Mouse (Mus musculus) adrenal gland, postnatal 4 days (tissue): Measurements from ENCODE around the gene Dnm3. TPM values are rescaled to one million over a fixed set of nuclear protein-coding genes. Genes with fewer than 3 reads are reported as not detected.
"Not testable (repeated sequence)": the region's sequence is repeated elsewhere in the genome, so short reads cannot be mapped to it uniquely, and the experiment has no call there.

Source experiments
- DNase-seq, 2 experiments: peaks; one replicate each; pipeline ENCODE4 v3.0.0; 2021 to 2022; ENCODE audit warnings: low spot score in 2 of 2, mixed read lengths in 2 of 2
- total RNA-seq, 2 experiments: library from RNA; stranded (reverse); gene quantifications; 2 replicates each; pipeline ENCODE4 v1.2.3; 2021

Dnm3 gene
- total RNA-seq, 2 experiments from 2014 or later, result 14.1 to 15.6 TPM

DNA sequence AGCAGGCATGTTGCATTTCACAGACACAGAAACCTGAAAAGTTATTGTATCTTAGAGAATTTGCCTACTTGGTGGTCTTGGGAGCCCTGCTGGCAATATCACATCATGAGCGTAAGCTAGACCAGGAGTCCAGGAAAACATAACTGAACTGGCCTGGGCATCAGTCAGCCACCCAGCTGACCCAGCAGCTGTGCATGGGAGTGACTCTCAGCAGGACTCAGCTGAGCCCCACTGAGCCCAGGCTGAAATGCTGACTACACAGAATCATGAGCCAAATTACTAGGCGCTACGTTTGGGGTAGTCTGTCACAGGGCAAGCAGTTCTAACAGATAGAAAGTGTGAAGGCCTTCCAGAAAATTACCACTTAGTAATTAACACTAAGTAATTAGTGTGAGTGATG is 41.2 kb downstream of the Dnm3 start:
- DNase-seq, result no peak

DNA sequence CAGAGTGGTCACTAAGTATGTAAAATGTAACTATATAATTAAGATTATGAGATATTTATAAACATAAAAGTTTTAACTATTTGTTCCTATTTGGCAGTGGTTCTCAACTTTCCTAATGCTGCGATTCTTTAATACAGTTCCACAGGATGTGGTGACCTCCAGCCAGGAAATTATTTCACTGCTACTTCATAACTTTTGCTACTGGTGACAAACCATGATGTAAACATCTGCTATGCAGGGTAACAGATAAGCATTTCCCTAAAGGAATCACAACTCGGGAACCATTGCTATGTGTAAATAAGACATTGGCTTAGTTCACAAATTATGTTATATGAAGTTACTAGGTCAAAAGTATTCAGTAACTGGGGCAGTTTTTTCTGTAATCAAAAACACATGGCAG is 48.9 kb downstream of the Dnm3 start:
- no peak for DNase-seq

DNA sequence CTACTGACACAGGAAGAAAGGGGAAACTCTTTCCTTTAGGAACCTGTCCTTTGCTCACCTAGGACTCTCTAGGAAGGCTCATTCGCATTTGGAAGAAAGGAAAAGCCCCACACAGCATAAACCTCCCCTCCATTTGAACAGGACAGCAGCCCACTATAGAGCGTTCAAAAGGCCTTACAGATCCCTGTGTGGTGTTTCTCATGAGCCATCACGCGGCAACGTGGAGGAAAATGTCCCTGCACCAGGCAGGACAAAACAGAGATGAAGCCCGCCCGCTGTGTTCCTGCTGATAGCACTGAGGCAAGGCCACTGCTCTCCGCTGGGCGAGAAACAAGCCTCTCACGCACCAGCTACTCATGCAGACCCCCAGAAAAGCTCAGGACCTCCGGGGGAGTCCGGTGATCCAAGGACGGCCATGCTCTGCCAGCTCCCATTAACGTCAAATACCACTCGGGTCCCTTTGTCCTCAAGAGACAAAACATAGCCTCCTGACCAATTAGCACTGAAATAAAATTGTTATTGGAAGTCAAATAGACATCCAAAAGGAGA is 51.8 kb downstream of the Dnm3 start:
- no peak for DNase-seq

DNA sequence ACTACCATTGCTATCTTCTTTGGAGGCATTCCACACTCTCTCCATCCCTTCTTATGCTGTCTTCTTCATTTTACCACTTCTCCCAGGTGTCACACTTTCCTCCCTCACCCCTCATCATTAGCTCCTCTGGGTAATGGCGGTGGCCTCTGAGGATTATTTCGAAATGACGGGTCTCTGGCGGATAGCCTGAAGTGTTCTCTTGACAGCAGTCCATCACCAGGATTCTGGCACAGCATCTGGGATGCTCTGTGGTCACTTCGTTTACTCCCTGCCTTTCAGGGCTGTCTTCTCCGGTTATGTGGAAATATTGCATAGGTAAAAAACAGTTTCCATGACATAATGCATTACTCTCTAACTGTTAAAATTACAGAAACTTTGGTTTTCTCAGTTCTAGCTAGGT is 55.0 kb downstream of the Dnm3 start:
- DNase-seq, result no peak

DNA sequence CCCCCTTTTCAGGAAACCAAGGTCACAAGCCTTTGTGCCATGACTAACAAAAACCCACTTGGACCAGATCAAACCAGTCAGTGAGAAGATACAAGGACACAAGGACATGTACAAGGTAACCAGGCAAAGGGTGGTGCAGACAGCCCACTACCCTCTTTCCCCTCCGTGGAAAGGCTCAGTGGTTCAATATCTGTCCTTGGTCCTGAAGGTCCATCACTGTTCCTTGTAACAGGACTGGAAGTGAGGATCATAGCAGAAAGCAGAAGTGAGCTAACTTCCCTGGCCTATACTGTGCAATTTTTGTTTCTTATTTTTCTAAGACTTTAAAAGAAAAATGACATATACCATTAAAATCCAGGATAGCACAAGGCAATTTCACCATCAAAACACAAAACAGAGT is 64.0 kb downstream of the Dnm3 start:
- no peak for DNase-seq

DNA sequence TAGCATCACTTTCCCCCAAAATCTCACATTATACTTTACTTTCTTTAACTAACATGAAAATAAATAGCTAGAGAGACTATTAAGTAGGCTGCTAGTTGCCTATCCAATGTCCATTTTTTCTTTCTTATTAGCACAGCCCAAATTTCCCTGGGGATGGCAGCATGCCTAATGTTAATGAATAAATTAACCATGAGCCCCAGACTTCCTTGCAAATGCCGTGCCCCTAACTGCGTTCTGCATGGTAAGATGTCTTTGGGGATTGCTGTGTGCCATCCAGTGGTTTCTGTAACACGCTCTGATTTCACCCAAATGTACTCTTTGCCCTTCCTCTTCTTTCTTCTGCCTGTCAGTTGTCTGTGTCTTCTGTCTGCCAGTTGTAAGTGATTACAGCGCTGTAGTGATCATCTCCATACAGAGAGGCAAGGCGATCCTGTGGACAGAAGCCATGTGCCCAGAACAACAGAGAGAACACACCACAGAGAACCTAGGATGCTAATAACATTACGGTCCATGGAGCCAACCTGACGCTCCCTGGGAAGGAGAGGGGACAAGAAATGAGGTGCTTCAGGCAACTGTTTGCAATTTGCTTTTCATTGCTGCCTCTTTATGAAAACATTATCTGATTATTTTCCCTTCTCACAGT is 64.9 kb downstream of the Dnm3 start:
- DNase-seq, result no peak

DNA sequence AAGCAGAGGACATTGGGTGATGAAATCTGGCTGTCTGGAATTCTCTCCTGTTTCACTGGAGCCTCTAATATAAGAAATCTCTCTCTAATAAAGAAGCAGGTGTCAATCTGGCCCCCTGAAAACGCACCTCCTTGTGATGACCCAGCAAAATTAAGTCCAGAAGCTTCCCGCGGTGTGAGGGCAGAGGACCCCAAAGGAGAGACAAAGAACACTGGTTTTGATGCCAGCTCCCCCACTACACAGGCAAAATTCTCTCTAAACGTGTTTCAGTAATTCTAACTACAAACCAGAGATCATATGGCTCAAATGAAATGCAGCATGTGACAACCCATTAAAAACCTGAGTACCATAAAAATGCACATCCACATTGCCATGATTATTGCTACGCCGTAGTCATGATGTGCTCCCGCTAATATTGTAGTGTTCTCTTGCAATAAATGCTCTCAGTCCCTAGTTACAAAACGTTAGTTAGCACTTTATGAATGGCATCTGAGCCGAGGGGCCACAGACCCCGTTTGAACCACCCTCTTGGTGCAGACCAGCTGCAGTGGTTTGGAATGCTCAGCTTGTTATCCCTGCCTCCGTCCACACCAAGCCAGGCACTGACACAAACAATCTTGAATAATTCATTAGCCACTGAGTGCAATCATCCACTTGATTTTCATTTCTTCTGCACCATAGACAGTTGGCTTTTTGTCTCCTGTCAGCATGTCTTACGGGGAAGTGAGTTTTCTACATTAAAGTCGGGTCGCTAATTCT is 67.4 kb downstream of the Dnm3 start:
- no peak for DNase-seq

DNA sequence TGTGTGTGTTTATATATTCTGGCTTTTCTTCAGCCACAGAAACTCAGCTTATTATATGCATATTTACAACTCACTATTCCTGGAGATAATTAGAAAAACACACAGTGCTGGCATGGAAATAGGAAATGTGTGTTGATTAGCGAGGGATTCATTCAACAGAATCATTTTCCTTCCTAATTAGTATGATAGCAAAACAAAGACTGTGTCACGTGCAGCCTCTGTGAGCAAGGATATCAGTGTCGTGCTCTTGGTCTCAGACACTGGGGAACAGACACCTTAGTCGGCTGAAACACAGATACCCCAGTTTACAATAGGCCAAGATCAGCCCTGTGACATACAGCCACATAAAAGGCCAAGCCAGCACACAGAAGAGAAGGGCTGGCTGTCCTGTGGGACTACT is 83.3 kb downstream of the Dnm3 start:
- no peak for DNase-seq

DNA sequence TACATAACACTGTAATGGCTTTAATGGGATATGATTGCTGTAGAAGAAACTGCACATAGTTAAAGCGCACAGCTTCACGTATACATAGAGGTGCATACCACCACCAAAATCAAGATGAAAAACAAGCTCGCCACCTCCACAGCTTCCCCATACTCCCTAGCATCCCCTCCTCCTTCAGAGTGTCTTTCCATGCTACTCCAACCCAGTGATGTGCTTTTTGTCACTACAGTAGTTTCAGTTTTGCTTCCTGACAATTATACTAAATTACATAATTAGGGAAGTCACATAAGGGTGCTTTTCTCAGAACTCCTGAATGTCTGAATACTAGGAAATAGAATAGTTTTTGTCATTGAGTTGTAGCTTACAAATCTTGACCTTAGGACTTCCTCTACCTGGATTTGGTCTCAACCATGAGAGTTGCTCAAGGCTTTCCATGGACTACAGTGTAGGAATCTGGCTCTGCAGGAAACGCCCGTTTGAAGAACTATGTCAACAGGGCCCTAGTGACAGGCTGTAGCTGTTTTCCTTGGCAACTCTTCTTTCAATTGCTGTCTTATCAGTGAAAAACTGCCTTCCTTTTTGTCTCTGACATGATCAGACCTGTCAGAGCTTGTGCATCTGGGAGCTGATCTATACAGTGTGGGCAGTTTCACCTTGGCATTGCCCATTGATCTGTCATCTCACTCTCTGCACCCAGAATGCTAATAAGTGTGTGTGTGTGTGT is 89.2 kb downstream of the Dnm3 start:
- no peak for DNase-seq

DNA sequence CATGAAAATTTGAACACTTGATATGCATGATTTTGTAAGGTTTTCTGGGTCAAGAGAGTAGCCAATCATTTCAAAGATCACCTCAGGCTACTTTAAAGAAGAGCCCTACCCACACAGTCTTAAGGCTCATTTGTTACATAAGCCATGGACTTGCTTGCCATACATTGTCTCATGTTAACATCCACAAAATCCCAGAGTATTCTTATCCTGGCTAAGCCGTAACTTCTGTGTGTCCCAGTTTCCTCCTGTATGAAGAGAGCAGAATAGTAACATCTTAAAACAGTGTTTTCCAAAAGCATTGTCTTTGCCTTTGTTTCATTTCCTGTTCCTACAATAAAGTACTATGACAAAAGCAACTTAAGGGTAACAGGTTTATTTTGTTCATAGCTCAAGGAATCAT is 104.8 kb downstream of the Dnm3 start:
- DNase-seq, result not testable (repeated sequence)

DNA sequence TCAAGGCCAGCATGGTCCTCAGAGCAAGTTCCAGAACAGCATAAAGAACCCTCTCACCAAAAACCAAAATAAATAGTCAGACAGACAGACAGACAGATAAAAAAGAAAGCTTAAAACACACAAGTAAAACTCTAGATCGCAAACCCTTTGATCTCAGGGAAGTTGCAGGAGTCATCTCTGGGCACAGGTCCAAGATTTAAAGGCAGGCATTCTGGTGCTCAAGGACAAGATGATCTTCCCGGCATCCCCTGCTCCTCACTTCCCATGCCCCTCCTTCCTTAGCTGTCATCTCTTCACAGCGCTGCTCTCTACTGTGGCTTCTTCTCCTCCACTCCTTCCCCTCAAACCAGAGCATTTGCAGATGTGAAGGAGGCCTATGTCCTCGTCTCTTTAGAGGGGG is 108.1 kb downstream of the Dnm3 start:
- peak in 1 of 2 experiments; percentile 14 for DNase-seq

DNA sequence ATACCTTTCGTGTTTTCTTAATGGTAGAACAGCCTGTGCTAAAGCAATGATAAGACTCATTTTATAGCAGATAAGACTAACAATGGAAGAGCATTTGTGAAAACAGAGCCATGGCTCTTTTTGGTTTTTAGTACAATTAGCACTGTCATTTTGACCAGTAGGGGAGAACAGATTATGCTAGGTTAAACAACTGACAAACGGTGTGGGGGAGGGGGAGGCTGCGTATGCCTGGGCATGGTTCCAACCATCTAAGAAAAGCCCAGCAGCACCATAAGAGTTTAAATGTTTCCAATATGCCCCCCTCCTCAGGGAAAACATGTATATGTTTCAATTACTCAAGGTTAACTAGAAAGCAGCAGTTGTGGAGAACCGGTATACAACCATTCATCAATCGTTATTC is 115.9 kb downstream of the Dnm3 start:
- no peak for DNase-seq

DNA sequence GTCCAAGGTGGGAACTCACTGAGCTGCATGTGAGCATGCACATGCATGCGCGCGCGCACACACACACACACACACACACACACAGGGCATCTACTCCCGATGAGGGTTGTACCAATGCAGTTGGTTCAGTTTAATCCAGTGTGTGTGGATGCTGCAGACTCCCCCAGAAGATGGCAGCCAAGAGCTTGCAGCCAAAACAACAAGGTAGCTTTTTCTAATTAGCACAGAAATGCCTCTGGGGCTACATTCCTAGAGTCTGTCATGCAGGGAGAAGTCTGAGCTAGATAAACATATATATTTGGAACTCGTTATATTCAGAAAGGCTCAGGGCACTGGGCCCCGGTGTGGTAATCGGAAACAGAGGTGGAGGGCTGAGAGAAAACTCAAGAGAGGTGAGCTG is 118.6 kb downstream of the Dnm3 start:
- peak in 1 of 2 experiments; percentile 13 for DNase-seq

DNA sequence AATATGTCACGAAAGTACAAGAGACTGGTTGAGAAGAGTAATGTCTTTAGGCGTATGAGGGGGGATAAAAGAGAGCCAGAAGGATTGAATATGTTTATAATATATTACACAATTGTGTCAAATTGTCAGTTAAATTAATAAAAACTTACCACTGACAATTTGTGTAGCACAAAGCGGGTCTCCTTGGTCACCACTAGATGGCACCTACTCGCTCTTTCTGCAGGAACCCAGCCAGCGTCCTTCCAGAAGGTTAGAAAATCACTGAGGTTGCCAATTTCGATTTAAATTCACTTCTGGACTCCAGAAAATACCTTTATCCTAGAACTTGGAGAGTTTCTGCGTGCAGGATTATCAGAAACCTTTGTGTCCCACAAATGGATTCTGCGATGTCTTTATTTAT is 119.8 kb downstream of the Dnm3 start:
- no peak for DNase-seq

DNA sequence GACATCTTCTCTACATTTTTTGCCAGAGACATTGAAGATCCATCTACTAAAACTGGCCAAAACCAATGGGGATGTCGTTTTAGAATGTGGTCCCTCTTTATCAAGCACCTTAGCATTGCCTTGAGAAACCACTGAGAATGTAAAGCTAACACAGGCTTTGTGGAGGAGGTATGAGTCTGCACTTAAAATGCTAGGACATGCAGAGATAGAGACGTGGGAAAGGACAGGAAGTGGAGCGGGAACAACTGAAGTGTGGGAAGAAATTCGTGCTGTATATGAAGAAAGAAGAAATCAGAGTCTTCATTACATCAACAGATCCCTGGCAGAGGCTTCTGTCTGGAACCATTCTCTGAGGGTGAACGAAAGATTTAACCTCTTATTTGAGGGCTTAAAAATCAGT is 121.4 kb downstream of the Dnm3 start:
- DNase-seq, result no peak

DNA sequence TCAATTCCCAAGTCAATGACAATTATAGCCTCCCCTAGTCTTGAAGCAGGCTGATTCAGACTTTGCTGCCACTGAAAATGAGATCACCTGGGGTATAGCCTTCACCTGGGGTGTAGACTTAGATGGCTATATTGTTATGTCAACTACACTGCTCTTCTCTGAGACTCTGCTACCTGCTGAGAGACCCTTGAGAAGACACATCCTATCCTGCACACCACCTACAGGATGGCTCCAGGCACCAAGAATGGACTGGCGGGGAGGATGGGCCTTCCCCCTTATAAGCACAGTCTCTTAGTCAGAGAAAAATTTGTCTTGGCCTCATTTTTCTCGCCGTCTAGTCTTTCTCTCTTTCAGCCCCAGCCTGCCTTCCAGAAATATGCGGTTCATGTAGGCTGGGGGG is 123.1 kb downstream of the Dnm3 start:
- no peak for DNase-seq

DNA sequence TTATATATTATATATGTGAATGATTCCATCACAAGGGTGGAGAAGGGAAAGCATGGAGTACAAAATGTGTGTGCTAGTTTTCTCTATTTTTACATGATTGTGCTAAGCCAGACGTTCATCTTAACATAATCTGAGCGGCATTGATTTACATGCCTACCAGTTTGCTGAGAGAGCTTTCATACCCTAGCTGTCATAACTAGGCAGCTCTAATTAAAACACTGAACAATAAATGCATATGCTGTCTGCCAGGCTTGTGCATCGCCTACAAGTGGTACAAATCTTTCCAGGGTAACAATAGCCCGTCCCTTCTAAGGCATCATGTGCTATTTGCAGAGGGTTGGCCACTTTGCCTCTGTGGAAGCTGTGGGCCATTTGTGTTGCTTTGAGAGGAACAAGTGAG is 124.0 kb downstream of the Dnm3 start:
- no peak for DNase-seq

DNA sequence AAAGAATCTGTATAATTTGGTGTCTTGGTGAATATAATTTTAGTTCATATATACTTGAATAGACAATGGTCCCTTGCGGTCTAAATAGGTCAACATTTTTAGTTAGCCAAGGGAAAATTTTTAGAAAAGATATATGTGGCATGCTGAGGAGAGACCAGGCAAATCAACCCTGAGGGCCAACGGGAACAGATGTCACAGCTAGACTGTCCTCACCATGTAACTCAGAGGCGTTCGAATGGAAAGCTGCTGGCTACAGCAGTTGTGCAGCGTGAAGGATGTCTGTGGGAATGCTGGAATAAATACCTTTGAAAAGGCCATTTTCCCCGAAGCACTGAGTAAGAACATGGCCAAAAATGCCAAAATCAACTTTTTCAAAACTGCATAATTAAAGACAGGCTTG is 128.5 kb downstream of the Dnm3 start:
- no peak for DNase-seq

DNA sequence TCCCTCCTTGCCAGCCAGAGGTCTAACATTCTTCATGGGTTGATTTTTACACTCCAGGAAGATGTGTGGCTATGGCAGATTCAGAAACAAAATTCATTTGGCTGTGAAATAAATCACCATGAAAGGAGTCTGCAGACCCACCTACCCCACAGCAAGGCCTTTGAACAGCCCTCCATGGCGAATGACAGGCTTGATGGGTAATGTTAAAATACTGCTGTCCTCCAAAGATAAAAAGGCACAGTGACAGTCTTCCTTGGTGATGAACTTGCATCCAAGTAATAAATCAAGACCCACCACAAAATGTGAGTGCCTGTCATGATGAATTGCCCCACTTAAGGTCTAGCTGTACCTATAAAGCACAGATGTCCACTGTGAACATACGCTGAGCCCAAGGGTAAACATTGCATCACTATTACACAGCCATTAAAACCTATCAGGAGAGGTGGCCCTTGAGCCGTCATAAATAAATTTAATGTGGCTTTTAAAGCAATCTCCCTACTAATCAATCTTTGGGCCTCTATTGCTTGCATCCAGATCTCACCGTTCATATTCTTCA is 131.3 kb downstream of the Dnm3 start:
- DNase-seq, result no peak

DNA sequence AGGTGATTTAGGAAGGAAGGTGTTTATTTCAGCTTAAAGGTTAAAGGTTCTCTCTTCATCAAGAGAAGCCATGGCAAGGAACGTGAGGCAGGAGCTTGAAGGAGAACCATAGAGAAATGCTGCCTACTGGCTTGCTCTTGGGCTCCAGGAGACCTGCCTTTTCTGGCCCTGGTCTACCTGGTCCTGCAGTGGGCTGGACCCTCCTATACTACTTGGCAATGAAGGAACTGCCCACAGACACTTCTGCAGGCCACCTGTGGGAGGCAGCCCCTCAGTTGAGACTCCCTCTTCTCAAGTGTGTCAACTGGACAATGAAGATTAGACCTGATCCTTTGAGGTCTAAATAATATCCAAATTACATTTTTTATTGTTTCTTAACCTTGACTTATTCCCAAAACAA is 140.7 kb downstream of the Dnm3 start:
- no peak for DNase-seq

DNA sequence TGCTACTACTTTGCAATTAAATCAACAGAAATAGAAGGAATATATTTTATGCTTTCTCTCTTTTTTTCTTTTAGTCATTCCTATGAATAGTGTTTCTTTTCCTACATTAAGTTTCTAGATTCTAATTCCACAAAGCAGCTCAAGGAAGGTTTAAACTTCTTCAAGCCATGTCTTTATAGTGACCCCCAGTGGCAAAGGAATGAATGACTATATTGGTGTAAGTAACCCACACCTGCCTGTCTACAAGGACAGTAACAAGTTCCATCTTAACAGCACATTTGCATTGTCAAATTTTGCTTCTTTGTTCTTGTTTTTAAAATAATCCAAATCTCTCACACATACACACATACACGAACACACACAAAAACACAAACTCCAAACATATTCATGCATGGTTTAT is 141.2 kb downstream of the Dnm3 start:
- no peak for DNase-seq

DNA sequence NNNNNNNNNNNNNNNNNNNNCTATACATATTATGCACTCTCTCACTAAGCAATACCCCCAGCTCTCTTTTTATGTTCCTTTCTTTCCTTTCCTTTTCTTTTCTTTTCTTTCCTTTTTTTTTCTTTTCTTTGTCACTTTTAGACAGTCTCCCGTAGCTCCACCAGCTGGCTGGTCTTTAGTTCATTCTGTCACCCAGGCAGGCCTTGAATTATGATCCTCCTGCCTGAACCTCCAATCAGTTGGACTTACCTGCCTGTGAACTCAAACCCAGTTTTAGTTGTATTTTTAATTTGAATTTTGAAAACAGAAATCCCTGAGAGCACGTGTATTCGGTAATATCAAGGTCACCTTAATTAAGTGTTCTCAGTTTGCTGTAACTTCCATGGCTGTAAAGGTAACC is 141.6 kb downstream of the Dnm3 start:
- DNase-seq, result no peak
